Mouse (Mus musculus): ENCODE results near the gene Magt1. TPM values are rescaled to one million over a fixed set of nuclear protein-coding genes. Genes with fewer than 3 reads are reported as not detected.
A peak's percentile ranks its signal among the peaks of the same experiment; 100 is the strongest.

Gene Magt1
- total and polyA plus RNA-seq, 3 experiments, result 48.5 to 78.4 (median 55.1) TPM

- DNase-seq (ENCODE audit: extremely low read depth), result no peak
Observed at GRCm38 (mm10) chrX:105934341-105934740, 77.4 kb downstream of the Magt1 start.

GRCm38 (mm10) chrX:105929478-105930038 is 82.1 kb downstream of the Magt1 start:
- no peak for DNase-seq (ENCODE audit: extremely low read depth)
- Histone ChIP-seq H3K4me3 (replicated peaks in 1 of 3; ENCODE audit: low read depth in 2 of 3, low read length in 2 of 3, poor library complexity in 1 of 3) (peak overlapping the region; percentile 42 to 97 (median 70)), H3K27me3 (replicated peaks) (no peaks in the 10 kb centered on the region), H3K79me2 (replicated peaks; ENCODE audit: control insufficient read depth, extremely low read depth, insufficient read depth, poor library complexity, severe bottlenecking) (peaks cover 34% of the 10 kb centered on the region), H3K9me3 (replicated peaks; ENCODE audit: low read length) (no peaks in the 10 kb centered on the region), H3K4me2 (ENCODE audit: insufficient read depth, low read depth, poor library complexity, severe bottlenecking) (peak overlapping the region; percentile 50; the same call in 1 of the 2 replicates), H3K9ac (ENCODE audit: insufficient read depth, low read depth) (no peak overlapping the region; the same call in 1 of the 2 replicates), H3K27ac (ENCODE audit: insufficient read depth, low read depth) (no peak overlapping the region; the same call in 1 of the 2 replicates), H3K36me3 (replicated peaks in 1 of 2; ENCODE audit: control insufficient read depth in 1 of 2, insufficient read depth in 1 of 2, low read length in 1 of 2) (peaks cover 0 to 8% of the 10 kb centered on the region in 2 experiments), H3K4me1 (ENCODE audit: control insufficient read depth in 1 of 2, insufficient read depth in 2 of 2) (peaks cover 0 to 10% of the 10 kb centered on the region in 2 experiments; a peak in 1 of 4 replicates)
- in situ Hi-C loops (cut with MboI; ENCODE audit: low pct_ligation_motif_present, low pct_unique_long_range_greater_than_20kb, low sequenced_read_pairs) (loop anchor here (10.0 kb wide), 1 partner anchor 85 kb away; the partner anchor contains the start of genes Cox7b and Magt1), dilution Hi-C loops (cut with MboI; ENCODE audit: extremely low pct_ligation_motif_present, extremely low pct_unique_long_range_greater_than_20kb, low sequenced_read_pairs) (no loop called here)
- no peak for TF ChIP-seq ZKSCAN1 (IDR thresholded peaks at IDR 0.05; ENCODE audit: borderline replicate concordance, low read depth, low read length)
- TF ChIP-seq NELFE (IDR thresholded peaks at IDR 0.05; ENCODE audit: low read depth, low read length), result peak; percentile 14; the same call in 1 of the 2 replicates

More at GRCm38 (mm10) chrX:105934341-105934740, 77.4 kb downstream of the Magt1 start:
- H3K79me2 ChIP-seq (replicated peaks; ENCODE audit: control insufficient read depth, extremely low read depth, insufficient read depth, poor library complexity, severe bottlenecking), result no peaks in the 10 kb centered on the region
- in situ Hi-C loops (cut with MboI; ENCODE audit: low pct_ligation_motif_present, low pct_unique_long_range_greater_than_20kb, low sequenced_read_pairs) (no loop called here), dilution Hi-C loops (cut with MboI; ENCODE audit: extremely low pct_ligation_motif_present, extremely low pct_unique_long_range_greater_than_20kb, low sequenced_read_pairs) (no loop called here)
- no peak for TF ChIP-seq POLR2AphosphoS2 (IDR thresholded peaks at IDR 0.05; ENCODE audit: low read depth, low read length)
- no peak for TF ChIP-seq MAFK (IDR thresholded peaks at IDR 0.05; ENCODE audit: insufficient replicate concordance, low read length)
- no peak overlapping the region for H3K4me2 ChIP-seq (ENCODE audit: insufficient read depth, low read depth, poor library complexity, severe bottlenecking)
- no peak overlapping the region for H3K27ac ChIP-seq (ENCODE audit: insufficient read depth, low read depth)
- H3K4me1 ChIP-seq (ENCODE audit: control insufficient read depth in 1 of 2, insufficient read depth in 2 of 2), result peaks cover 0 to 10% of the 10 kb centered on the region in 2 experiments; a peak in 2 of 4 replicates
- no peak overlapping the region for H3K4me3 ChIP-seq (replicated peaks in 1 of 3; ENCODE audit: low read depth in 2 of 3, low read length in 2 of 3, poor library complexity in 1 of 3)
- no peaks in the 10 kb centered on the region for H3K27me3 ChIP-seq (replicated peaks)
- no peaks in the 10 kb centered on the region for H3K36me3 ChIP-seq (replicated peaks in 1 of 2; ENCODE audit: control insufficient read depth in 1 of 2, insufficient read depth in 1 of 2, low read length in 1 of 2)
- no peaks in the 10 kb centered on the region for H3K9me3 ChIP-seq (replicated peaks; ENCODE audit: low read length)
- no peak overlapping the region for H3K9ac ChIP-seq (ENCODE audit: insufficient read depth, low read depth)

- in situ Hi-C loops (cut with MboI; ENCODE audit: low pct_ligation_motif_present, low pct_unique_long_range_greater_than_20kb, low sequenced_read_pairs), result loop anchor here (10.0 kb wide), 1 partner anchor 86 kb away; the partner anchor contains the start of genes Cox7b and Magt1
- peak; percentile 81 for DNase-seq (ENCODE audit: extremely low read depth)
- peak within 1 kb of the TSS; percentile 70 to 97 (median 80) for H3K4me3 ChIP-seq (replicated peaks in 1 of 3; ENCODE audit: low read depth in 2 of 3, low read length in 2 of 3, poor library complexity in 1 of 3)
- H3K27me3 ChIP-seq (replicated peaks), result no peaks in the 10 kb centered on the region
- peaks cover 40% of the 10 kb centered on the region for H3K79me2 ChIP-seq (replicated peaks; ENCODE audit: control insufficient read depth, extremely low read depth, insufficient read depth, poor library complexity, severe bottlenecking)
- peaks cover 0 to 10% of the 10 kb centered on the region in 2 experiments; a peak in 1 of 4 replicates for H3K4me1 ChIP-seq (ENCODE audit: control insufficient read depth in 1 of 2, insufficient read depth in 2 of 2)
- TF ChIP-seq ZC3H11A (IDR thresholded peaks at IDR 0.05; ENCODE audit: low read depth, low read length) (no peak), UBTF (IDR thresholded peaks at IDR 0.05; ENCODE audit: low read depth, low read length) (0 out of 2 replicates have a peak, but pooled peaks have one; percentile 53), KAT2A (IDR thresholded peaks at IDR 0.05; ENCODE audit: insufficient replicate concordance, low read length) (no peak), TCF12 (IDR thresholded peaks at IDR 0.05; ENCODE audit: low read depth, low read length) (peak; percentile 66), NELFE (IDR thresholded peaks at IDR 0.05; ENCODE audit: low read depth, low read length) (peak; percentile 71), CHD1 (IDR thresholded peaks at IDR 0.05; ENCODE audit: low read depth, low read length) (peak; percentile 41; the same call in 1 of the 2 replicates), POLR2AphosphoS2 (IDR thresholded peaks at IDR 0.05; ENCODE audit: low read depth, low read length) (0 out of 2 replicates have a peak, but pooled peaks have one; percentile 60), MXI1 (IDR thresholded peaks at IDR 0.05; ENCODE audit: low read depth, low read length) (peak; percentile 51; the same call in 1 of the 2 replicates), RAD21 (IDR thresholded peaks at IDR 0.05; ENCODE audit: low read depth, low read length) (no peak), PAX5 (IDR thresholded peaks at IDR 0.05; ENCODE audit: low read length) (no peak), ZNF384 (IDR thresholded peaks at IDR 0.05; ENCODE audit: low read depth, low read length) (no peak), TBP (conservative IDR thresholded peaks at IDR 0.05; ENCODE audit: low read depth, low read length) (peak; percentile 83), USF1 (IDR thresholded peaks at IDR 0.05; ENCODE audit: low read depth, low read length) (no peak), SIN3A (IDR thresholded peaks at IDR 0.05; ENCODE audit: low read length) (peak; percentile 59; the same call in 1 of the 2 replicates), POLR2A (IDR thresholded peaks at IDR 0.05; ENCODE audit: low read depth, low read length) (peak; percentile 68; the same call in 1 of the 2 replicates), MAX (IDR thresholded peaks at IDR 0.05; ENCODE audit: low read length) (peak; percentile 65; the same call in 1 of the 2 replicates), ZMIZ1 (IDR thresholded peaks at IDR 0.05; ENCODE audit: low read depth, low read length) (peak; percentile 68; the same call in 1 of the 2 replicates)
- dilution Hi-C loops (cut with MboI; ENCODE audit: extremely low pct_ligation_motif_present, extremely low pct_unique_long_range_greater_than_20kb, low sequenced_read_pairs), result no loop called here
- peak within 1 kb of the TSS; percentile 90 for H3K27ac ChIP-seq (ENCODE audit: insufficient read depth, low read depth)
- H3K9me3 ChIP-seq (replicated peaks; ENCODE audit: low read length), result no peaks in the 10 kb centered on the region
- H3K9ac ChIP-seq (ENCODE audit: insufficient read depth, low read depth), result peak within 1 kb of the TSS; percentile 98
- H3K36me3 ChIP-seq (replicated peaks in 1 of 2; ENCODE audit: control insufficient read depth in 1 of 2, insufficient read depth in 1 of 2, low read length in 1 of 2), result peaks cover 0 to 12% of the 10 kb centered on the region in 2 experiments
- peak within 1 kb of the TSS; percentile 50; the same call in 1 of the 2 replicates for H3K4me2 ChIP-seq (ENCODE audit: insufficient read depth, low read depth, poor library complexity, severe bottlenecking)
Observed at GRCm38 (mm10) chrX:105928861-105929477, 82.7 kb downstream of the Magt1 start, which contains the start of gene Atrx. Gene Atrx, minus strand, starts transcription at chrX:105929403.
